Mouse (Mus musculus) liver, adult 2 months (tissue): Measurements from ENCODE around the gene Gm21976. TPM values are rescaled to one million over a fixed set of nuclear protein-coding genes. Genes with fewer than 3 reads are reported as not detected.

ENCODE experiments used
- DNase-seq: peaks from one replicate; pipeline ENCODE4 v3.0.0-alpha.2; 2011; ENCODE audit warnings: low read depth, low spot score; ENCODE audit errors: extremely low read depth
- H3K27ac ChIP-seq: fragments of 200-500 bp; replicated peaks from 2 replicates; pipeline ENCODE4 v1.5.1; 2012; ENCODE audit warnings: low read depth, mild to moderate bottlenecking, control low read depth, inconsistent platforms, low read length; ENCODE audit not compliant: insufficient read depth
- H3K27me3 ChIP-seq: fragments of 200-500 bp; 2 replicates; pipeline ENCODE4 v1.6.1; 2012; ENCODE audit warnings: mild to moderate bottlenecking, moderate library complexity, low read length, inconsistent platforms; ENCODE audit not compliant: control insufficient read depth, insufficient read depth
- H3K36me3 ChIP-seq: fragments of 200-500 bp; 2 replicates; pipeline ENCODE4 v1.6.1; 2012; ENCODE audit warnings: low read length, inconsistent platforms; ENCODE audit not compliant: control insufficient read depth, insufficient read depth
- H3K4me1 ChIP-seq: fragments of 200-500 bp; 2 replicates; pipeline ENCODE4 v1.6.1; 2011; ENCODE audit warnings: low read length; ENCODE audit not compliant: control insufficient read depth, insufficient read depth
- H3K4me3 ChIP-seq: fragments of 200-500 bp; 2 replicates; pipeline ENCODE4 v1.5.1; 2011; ENCODE audit warnings: low read depth, mild to moderate bottlenecking, control low read depth, low read length, moderate library complexity; ENCODE audit not compliant: insufficient read depth
- H3K79me2 ChIP-seq: fragments of 200-500 bp; 2 replicates; pipeline ENCODE4 v1.6.1; 2012; ENCODE audit warnings: inconsistent platforms, mild to moderate bottlenecking, low read length, moderate library complexity; ENCODE audit not compliant: control insufficient read depth, insufficient read depth
- H3K9ac ChIP-seq: fragments of 200-500 bp; 2 replicates; pipeline ENCODE4 v1.6.1; 2012; ENCODE audit warnings: low read depth, mild to moderate bottlenecking, control low read depth, inconsistent platforms, low read length
- CTCF ChIP-seq: fragments of 200-500 bp; IDR thresholded peaks from 2 replicates; pipeline ENCODE4 v1.5.1; 2011; ENCODE audit warnings: low read depth, low read length, control low read depth
- POLR2A ChIP-seq: fragments of 200-500 bp; IDR thresholded peaks from 2 replicates; pipeline ENCODE4 v1.6.1; 2011; ENCODE audit warnings: low read length, control low read depth; ENCODE audit not compliant: insufficient read depth; ENCODE audit errors: extremely low read depth
- WGBS: fragments of 180-500 bp; shearing (Covaris S2); methylation state at CpG from one replicate; pipeline ENCODE4 v1.1.7; 2018; 5-methylcytosine and 5-hydroxymethylcytosine counted together
- polyA plus RNA-seq: library from polyadenylated mRNA; depleted of rRNA; stranded (reverse); fragments of >200 nt; gene quantifications from 2 replicates; pipeline ENCODE4 v1.2.3, GENCODE M21; 2012
- total RNA-seq: library from RNA; depleted of rRNA; stranded (reverse); fragments of >200 nt; gene quantifications from 2 replicates; pipeline ENCODE4 v1.2.3, GENCODE M21; 2014

Gene Gm21976
- total and polyA plus RNA-seq, 2 experiments, result not detected

DNA sequence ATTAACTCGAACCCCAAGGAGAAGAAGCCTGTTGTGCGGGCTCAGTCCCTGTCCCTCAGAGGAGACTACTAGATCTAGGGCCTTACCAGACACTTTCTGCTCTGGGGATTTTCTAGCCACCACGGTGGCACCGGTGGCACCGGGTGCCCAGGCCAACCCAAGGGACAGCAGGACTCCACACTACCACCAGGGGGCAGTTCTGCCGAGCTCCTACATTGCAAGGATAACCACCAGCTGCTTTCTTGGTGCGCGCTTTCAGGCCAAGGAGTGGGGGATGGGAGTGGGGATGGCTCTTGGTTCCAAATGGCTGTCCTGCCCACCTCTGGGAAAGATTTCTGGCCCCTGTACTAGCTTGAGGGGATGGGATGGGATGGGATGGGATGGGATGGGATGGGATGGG, 71.8 kb downstream of the Gm21976 start:
- WGBS, result 11% methylated on average over 8 of the region's 8 CpGs
- TF ChIP-seq CTCF (peak; percentile 39), POLR2A (no peak)
- H3K27ac ChIP-seq, result no peak overlapping the region
- no peaks in the 10 kb centered on the region for H3K79me2 ChIP-seq
- no peak overlapping the region for H3K9ac ChIP-seq
- H3K4me1 ChIP-seq, result peaks cover 4% of the 10 kb centered on the region; the same call in 1 of the 2 replicates
- H3K36me3 ChIP-seq, result no peaks in the 10 kb centered on the region
- no peak overlapping the region for H3K4me3 ChIP-seq
- no peak for DNase-seq
- H3K27me3 ChIP-seq, result peaks cover 41% of the 10 kb centered on the region

DNA sequence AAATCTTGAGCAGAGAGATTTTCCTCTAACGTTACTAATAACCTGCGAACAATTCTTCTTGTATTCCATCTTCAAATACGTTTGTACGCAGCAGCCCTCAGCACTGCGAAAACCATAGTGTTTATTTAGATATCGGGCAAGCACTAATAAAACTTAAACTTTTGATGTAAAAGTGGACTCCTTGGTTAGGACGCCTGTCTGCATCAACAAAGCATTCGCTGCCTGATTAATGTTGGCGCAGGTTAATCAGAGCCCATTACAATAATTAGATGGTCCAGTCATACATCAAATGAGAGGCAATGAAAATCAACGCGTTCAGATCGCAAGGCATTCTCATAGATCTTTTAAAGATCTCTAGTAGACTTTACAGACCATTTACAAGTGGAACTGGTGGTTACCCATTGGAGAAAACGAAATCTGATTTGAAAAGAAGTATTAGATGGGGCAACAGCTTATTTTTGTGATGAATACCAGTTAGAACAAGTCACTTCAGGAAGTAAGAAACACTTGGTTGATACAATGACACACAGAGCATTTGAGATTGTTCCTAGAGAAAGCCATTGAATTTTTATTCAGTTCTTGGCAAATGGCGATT, 72.8 kb downstream of the Gm21976 start:
- Histone ChIP-seq H3K4me1 (peaks cover 4% of the 10 kb centered on the region; the same call in 1 of the 2 replicates), H3K27me3 (peaks cover 42% of the 10 kb centered on the region), H3K9ac (no peak overlapping the region), H3K36me3 (no peaks in the 10 kb centered on the region), H3K4me3 (no peak overlapping the region), H3K27ac (no peak overlapping the region), H3K79me2 (no peaks in the 10 kb centered on the region)
- WGBS, result 20% methylated on average over 14 of the region's 14 CpGs
- TF ChIP-seq CTCF (no peak), POLR2A (no peak)
- no peak for DNase-seq

DNA sequence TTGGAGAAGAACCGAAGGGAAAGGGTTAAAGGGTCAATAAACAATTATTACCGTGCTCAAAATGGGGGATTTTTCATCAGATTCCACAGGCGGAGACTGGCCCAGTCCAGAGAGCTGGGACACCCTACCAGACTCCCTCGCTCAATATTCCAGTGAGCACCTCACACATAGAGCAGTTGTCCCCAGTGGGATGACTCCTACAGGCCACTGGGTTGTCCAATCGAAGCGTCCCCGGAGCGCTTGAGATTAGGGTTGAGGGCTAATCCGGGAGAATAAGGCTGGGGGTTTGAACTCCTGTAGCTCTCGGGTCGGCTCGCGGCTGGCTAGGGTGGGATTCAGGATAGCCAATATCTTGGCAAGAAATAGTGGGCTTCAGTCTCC, 74.0 kb downstream of the Gm21976 start:
- DNase-seq, result no peak
- Histone ChIP-seq H3K9ac (no peak overlapping the region), H3K79me2 (no peaks in the 10 kb centered on the region), H3K36me3 (no peaks in the 10 kb centered on the region), H3K27ac (no peak overlapping the region), H3K4me1 (peaks cover 4% of the 10 kb centered on the region; the same call in 1 of the 2 replicates), H3K4me3 (no peak overlapping the region), H3K27me3 (peaks cover 50% of the 10 kb centered on the region)
- no peak for TF ChIP-seq POLR2A
- no peak for TF ChIP-seq CTCF
- WGBS, result 5% methylated on average over 13 of the region's 13 CpGs

DNA sequence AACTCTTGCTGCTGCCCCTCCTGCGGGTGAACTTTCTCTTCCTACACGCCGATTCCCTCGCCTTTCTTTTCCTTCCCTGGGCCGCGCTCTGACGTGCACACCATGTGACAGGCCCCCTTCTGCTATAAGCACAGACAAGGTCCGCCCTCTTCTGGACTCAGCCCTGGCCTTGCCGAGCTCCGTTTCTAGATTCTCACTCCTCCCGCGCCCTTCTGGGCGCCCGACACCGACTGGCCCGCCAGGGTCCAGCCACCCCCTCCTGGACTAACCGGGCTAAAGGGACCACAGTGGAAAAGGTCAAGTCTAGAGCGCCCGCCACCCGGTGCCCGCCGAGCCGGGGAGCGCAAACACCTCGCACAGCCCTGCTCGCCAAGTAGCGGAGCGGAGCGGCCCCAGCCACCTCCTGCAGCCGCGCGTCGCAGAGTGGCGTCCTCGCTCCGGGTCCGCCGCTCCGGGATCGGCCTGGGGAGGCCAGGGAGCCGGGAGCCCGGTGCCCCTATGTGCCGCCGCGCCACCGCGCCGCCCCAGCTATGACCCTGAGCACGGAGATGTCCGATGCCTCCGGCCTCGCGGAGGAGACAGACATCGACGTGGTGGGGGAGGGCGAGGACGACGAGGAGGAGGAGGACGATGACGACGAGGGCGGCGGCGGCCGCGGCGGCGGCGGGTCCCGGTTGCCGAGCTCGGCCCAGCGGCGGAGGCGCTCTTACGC, 74.6 kb downstream of the Gm21976 start, which contains the start of gene Foxd1:
Foxd1 (plus strand) TSS at position 153 of the 712 bp plus-strand sequence.
- 2% methylated on average over 76 of the region's 76 CpGs for WGBS
- Histone ChIP-seq H3K4me1 (peaks cover 4% of the 10 kb centered on the region; the same call in 1 of the 2 replicates), H3K27me3 (peaks cover 50% of the 10 kb centered on the region), H3K36me3 (no peaks in the 10 kb centered on the region), H3K9ac (no peak within 1 kb of the TSS), H3K4me3 (peak within 1 kb of the TSS; percentile 34; the same call in 1 of the 2 replicates), H3K79me2 (no peaks in the 10 kb centered on the region), H3K27ac (no peak within 1 kb of the TSS)
- no peak for DNase-seq
- TF ChIP-seq POLR2A, result no peak
- no peak for TF ChIP-seq CTCF

DNA sequence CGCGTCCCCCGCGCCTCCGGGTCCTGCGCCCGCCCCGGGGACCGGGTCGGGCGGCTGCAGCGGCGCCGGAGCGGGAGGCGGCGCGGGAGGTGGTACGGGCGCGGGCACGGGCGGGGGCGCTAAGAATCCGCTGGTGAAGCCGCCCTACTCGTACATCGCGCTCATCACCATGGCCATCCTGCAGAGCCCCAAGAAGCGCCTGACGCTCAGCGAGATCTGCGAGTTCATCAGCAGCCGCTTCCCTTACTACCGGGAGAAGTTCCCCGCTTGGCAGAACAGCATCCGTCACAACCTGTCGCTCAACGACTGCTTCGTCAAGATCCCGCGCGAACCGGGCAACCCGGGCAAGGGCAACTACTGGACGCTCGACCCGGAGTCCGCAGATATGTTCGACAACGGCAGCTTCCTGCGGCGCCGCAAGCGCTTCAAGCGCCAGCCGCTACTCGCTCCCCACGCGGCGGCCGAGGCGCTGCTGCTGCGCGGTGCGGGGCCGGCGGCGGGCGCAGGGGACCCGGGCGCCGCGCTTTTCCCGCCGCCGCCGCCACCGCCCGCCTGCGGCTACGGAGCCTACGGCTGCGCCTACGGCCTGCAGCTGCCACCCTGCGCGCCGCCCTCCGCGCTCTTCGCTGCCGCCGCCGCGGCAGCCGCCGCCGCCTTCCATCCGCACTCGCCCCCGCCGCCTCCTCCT, 75.3 kb downstream of the Gm21976 start:
- WGBS, result 2% methylated on average over 95 of the region's 102 CpGs
- peaks cover 52% of the 10 kb centered on the region for H3K27me3 ChIP-seq
- no peak for DNase-seq
- peaks cover 4% of the 10 kb centered on the region; the same call in 1 of the 2 replicates for H3K4me1 ChIP-seq
- H3K27ac ChIP-seq, result no peak overlapping the region
- no peak overlapping the region for H3K9ac ChIP-seq
- no peaks in the 10 kb centered on the region for H3K79me2 ChIP-seq
- TF ChIP-seq POLR2A (no peak), CTCF (no peak)
- H3K36me3 ChIP-seq, result no peaks in the 10 kb centered on the region
- peak overlapping the region; percentile 6; the same call in 1 of the 2 replicates for H3K4me3 ChIP-seq
